8 mouse cellular contexts compared by ENCODE assay signal in the genomic region with DNA sequence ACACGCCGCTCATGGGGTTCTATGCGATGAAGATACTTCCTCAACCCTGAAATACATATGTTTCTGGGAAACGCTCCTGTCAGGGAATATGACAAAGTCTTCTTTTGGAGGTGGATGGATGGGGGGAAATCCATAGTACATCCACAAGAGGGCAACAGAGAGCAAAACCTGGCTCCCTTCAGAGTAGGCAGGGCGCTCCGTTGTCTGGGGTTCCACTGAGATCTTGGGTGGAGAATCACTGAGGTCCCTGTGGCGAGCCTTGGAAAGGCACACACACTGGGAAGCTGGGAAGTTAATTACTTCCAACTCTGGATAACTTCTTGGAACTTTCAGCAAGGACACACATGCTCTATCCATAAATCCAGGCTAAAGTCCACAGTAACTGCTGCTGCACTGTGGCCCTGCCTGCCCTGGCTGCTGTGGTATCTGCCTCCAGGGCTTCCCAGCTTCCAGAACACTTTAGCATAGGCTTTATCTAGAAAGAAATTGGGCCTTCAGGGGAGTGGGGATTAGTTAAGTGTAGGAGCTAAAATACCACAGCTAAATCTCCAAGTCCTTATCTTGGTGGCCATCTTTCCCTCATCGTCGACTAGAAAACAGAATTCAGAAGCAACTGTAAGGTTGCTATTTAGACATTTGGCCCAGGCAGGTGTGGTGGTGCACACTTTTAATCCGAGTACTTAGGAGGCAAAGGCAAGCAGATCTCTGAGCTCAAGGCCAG.
DNase-seq lines count a peak whose midpoint lies in the region; ATAC-seq and TF ChIP-seq lines count a peak whose summit lies in the region.

No protein-coding gene starts in this region.

- no peak overlapping the region for H3K27ac ChIP-seq in forebrain, postnatal 0 days (ENCODE audit: low read depth, low read length)
- no peak overlapping the region for H3K27ac ChIP-seq in forebrain, embryonic 12.5 days
- no peak overlapping the region for H3K27ac ChIP-seq in intestine, embryonic 14.5 days (ENCODE audit: low read depth)

- no peaks in the 10 kb centered on the region for H3K27me3 ChIP-seq in forebrain, postnatal 0 days (ENCODE audit: insufficient read depth, low read length)
- no peaks in the 10 kb centered on the region for H3K27me3 ChIP-seq in forebrain, embryonic 12.5 days
- no peaks in the 10 kb centered on the region for H3K27me3 ChIP-seq in intestine, embryonic 14.5 days (replicated peaks; ENCODE audit: control insufficient read depth, insufficient read depth, low read length)

- 78% methylated on average over 10 of the region's 10 CpGs for WGBS in forebrain, postnatal 0 days
- WGBS in forebrain, embryonic 12.5 days: 78% methylated on average over 10 of the region's 10 CpGs
- 69% methylated on average over 10 of the region's 10 CpGs for WGBS in intestine, embryonic 14.5 days

- peak; percentile 73 for TF ChIP-seq CTCF in forebrain, postnatal 0 days (IDR thresholded peaks at IDR 0.05; ENCODE audit: low read depth)

- no peak for ATAC-seq in forebrain, postnatal 0 days
- ATAC-seq in forebrain, embryonic 12.5 days (ENCODE audit: low FRiP score): no peak
- ATAC-seq in intestine, embryonic 14.5 days (replicated peaks; ENCODE audit: low FRiP score, low TSS enrichment, low read depth): 0 out of 2 replicates have a peak, but pooled peaks have one; percentile 70
- ATAC-seq in erythroblast, adult 5-6 weeks (replicated peaks; ENCODE audit: low FRiP score, poor library complexity, severe bottlenecking): no peak

- no peak overlapping the region for H3K9ac ChIP-seq in forebrain, postnatal 0 days
- no peak overlapping the region for H3K9ac ChIP-seq in forebrain, embryonic 12.5 days
- H3K9ac ChIP-seq in intestine, embryonic 14.5 days (ENCODE audit: low read length): no peak overlapping the region

- peaks cover 16% of the 10 kb centered on the region; the same call in 1 of the 2 replicates for H3K36me3 ChIP-seq in forebrain, postnatal 0 days (ENCODE audit: insufficient read depth)
- no peaks in the 10 kb centered on the region; the same call in 1 of the 2 replicates for H3K36me3 ChIP-seq in forebrain, embryonic 12.5 days (replicated peaks)
- H3K36me3 ChIP-seq in intestine, embryonic 14.5 days (ENCODE audit: control insufficient read depth, insufficient read depth, low read length): no peaks in the 10 kb centered on the region

- no peak for DNase-seq in forebrain, postnatal 0 days
- DNase-seq in 416B (ENCODE audit: low read depth): peak; percentile 20
- peak; percentile 44 for DNase-seq in adrenal gland, postnatal 14 days
- no peak for DNase-seq in intestine, embryonic 14.5 days (ENCODE audit: low spot score)
- DNase-seq in lung, postnatal 36 days: peak; percentile 20
- no peak for DNase-seq in layer of hippocampus, postnatal 10 days (ENCODE audit: low spot score in 2 of 2)

- peaks cover 12% of the 10 kb centered on the region; the same call in 1 of the 2 replicates for H3K4me1 ChIP-seq in forebrain, postnatal 0 days (ENCODE audit: insufficient read depth)
- peaks cover 11% of the 10 kb centered on the region for H3K4me1 ChIP-seq in forebrain, embryonic 12.5 days
- H3K4me1 ChIP-seq in intestine, embryonic 14.5 days (replicated peaks; ENCODE audit: control insufficient read depth, insufficient read depth, low read length): no peaks in the 10 kb centered on the region

- no peak overlapping the region for H3K4me2 ChIP-seq in forebrain, postnatal 0 days (ENCODE audit: low read depth)
- no peak overlapping the region for H3K4me2 ChIP-seq in forebrain, embryonic 12.5 days
- H3K4me2 ChIP-seq in intestine, embryonic 14.5 days (ENCODE audit: low read length): no peak overlapping the region

- H3K4me3 ChIP-seq in forebrain, postnatal 0 days (ENCODE audit: low read depth, low read length): no peak overlapping the region
- H3K4me3 ChIP-seq in forebrain, embryonic 12.5 days (replicated peaks): no peak overlapping the region
- no peak overlapping the region for H3K4me3 ChIP-seq in intestine, embryonic 14.5 days (ENCODE audit: low read depth, low read length)

- H3K9me3 ChIP-seq in forebrain, postnatal 0 days (ENCODE audit: low read length): no peaks in the 10 kb centered on the region
- no peaks in the 10 kb centered on the region for H3K9me3 ChIP-seq in forebrain, embryonic 12.5 days
- no peaks in the 10 kb centered on the region for H3K9me3 ChIP-seq in intestine, embryonic 14.5 days (ENCODE audit: control insufficient read depth, low read length)

Comparison
In these comparisons a context has a peak if more than half of its experiments do, and no peak if none do; other contexts are left out.
1. DNase-seq: peak in 416B (single experiment), adrenal gland, postnatal 14 days (single experiment) and lung, postnatal 36 days (single experiment); none in forebrain, postnatal 0 days (single experiment), intestine, embryonic 14.5 days (single experiment) and layer of hippocampus, postnatal 10 days (0 of 2).